Mouse (Mus musculus): Measurements from ENCODE around the gene Doc2a.

DNA sequence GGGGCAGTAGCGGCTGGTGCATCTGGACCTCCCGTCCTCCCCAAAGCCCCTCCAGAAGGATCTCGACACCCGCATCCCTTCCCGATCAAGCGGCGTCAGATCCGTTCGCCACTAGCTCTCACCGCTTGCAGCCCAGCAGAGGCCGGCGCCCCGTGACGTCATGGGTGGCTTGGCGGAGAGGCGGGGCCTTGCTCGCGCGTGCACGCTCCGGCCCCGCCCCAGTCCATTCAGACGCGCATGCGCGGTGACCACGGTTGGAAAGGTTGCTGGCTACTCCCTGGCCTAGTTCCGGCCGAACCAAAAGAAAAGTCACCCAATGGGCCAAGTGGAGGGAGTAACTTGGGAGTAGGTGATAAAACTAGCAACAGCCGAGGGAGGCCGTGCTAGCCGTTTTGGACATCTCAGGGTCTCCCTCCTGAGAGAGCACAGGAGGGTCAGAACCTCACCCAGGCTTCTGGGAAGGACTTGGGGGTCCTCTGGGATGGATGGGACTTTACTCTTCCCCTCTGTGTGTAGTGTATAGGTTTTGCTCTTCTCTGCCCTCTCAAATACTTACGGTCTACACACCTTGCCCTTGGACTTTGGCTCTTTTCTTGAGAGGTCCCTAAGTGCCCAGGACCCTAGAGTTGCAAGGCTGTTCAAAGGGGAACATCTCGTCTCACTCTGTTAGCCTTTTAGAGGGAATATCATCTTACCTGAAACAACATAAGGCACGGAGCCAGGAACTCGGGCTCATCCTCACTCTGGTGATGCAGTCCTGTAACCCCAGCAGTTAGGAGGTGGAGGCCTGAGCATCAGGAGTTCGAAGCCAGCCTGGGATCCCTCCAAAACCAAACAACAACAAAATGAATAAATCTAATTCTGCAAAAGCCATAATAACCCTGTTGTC is 51.1 kb downstream of the Doc2a start:
- TF ChIP-seq EP300 (IDR thresholded peaks at IDR 0.05; ENCODE audit: low read depth) (no peak), CTCF (IDR thresholded peaks at IDR 0.05; ENCODE audit: low read depth) (no peak)

Data from liver, embryonic 14.5 days (tissue).